ENCODE assay signal across 8 mouse cellular contexts in genomic region chr10:81429605-81430061, GRCm38 (mm10). TPM values are rescaled to one million over a fixed set of nuclear protein-coding genes. Genes with fewer than 3 reads are reported as not detected.
DNase-seq lines count a peak whose midpoint lies in the region; TF ChIP-seq lines count a peak whose summit lies in the region.

No protein-coding gene starts in this region.

- WGBS in forebrain, embryonic 10.5 days, result under 1% methylated on average over 20 of the region's 20 CpGs

- H3K36me3 ChIP-seq in E14TG2a.4 (ENCODE audit: insufficient read depth, low read length), result no peaks in the 10 kb centered on the region
- H3K36me3 ChIP-seq in forebrain, embryonic 10.5 days (replicated peaks), result no peaks in the 10 kb centered on the region

- H3K27me3 ChIP-seq in E14TG2a.4 (ENCODE audit: insufficient read depth, low read length), result peaks cover 52% of the 10 kb centered on the region
- peaks cover 92% of the 10 kb centered on the region for H3K27me3 ChIP-seq in forebrain, embryonic 10.5 days (ENCODE audit: poor library complexity, severe bottlenecking)

- no peak for TF ChIP-seq CTCF in E14TG2a.4 (conservative IDR thresholded peaks at IDR 0.05; ENCODE audit: low read length)

- H3K4me1 ChIP-seq in E14TG2a.4 (replicated peaks; ENCODE audit: low read depth, low read length), result peaks cover 82% of the 10 kb centered on the region
- peaks cover 16% of the 10 kb centered on the region for H3K4me1 ChIP-seq in brown adipose tissue, adult 24 weeks (ENCODE audit: control insufficient read depth, insufficient read depth, insufficient read length, low read length)
- H3K4me1 ChIP-seq in forebrain, embryonic 10.5 days, result peaks cover 70% of the 10 kb centered on the region

- H3K9me3 ChIP-seq in E14TG2a.4 (ENCODE audit: low read length), result no peaks in the 10 kb centered on the region
- H3K9me3 ChIP-seq in forebrain, embryonic 10.5 days, result no peaks in the 10 kb centered on the region

- peak; percentile 81 for DNase-seq in forebrain, embryonic 10.5 days (ENCODE audit: extremely low spot score, low spot score)
- DNase-seq in heart, postnatal 10 days, result peak; percentile 92
- peak; percentile 91 to 94 for DNase-seq in kidney, postnatal 4 days
- peak; percentile 98 for DNase-seq in lung, postnatal 36 days
- DNase-seq in retina, embryonic 14.5 days (ENCODE audit: low spot score), result peak; percentile 83
- peak; percentile 75 to 82 for DNase-seq in urinary bladder, adult 18-20 months (ENCODE audit: low spot score in 2 of 2)

- peak overlapping the region; percentile 91 for H3K27ac ChIP-seq in brown adipose tissue, adult 24 weeks (replicated peaks; ENCODE audit: low read depth, low read length)
- peak overlapping the region; percentile 93 for H3K27ac ChIP-seq in forebrain, embryonic 10.5 days

- H3K4me3 ChIP-seq in E14TG2a.4 (replicated peaks; ENCODE audit: low read length), result peak overlapping the region; percentile 86
- peak overlapping the region; percentile 85 for H3K4me3 ChIP-seq in brown adipose tissue, adult 24 weeks (ENCODE audit: insufficient read depth, low read depth, low read length)
- peak overlapping the region; percentile 84 for H3K4me3 ChIP-seq in forebrain, embryonic 10.5 days

- intact Hi-C loops in heart, postnatal 10 days (cut with DNase I), result no loop called here

RNA-seq across cellular contexts. Expression of gene Nfic, which starts 25.8 kb away (rescaled TPM):
- 40.9 and 42.9 TPM in 2 replicates for polyA plus RNA-seq in brown adipose tissue, adult 24 weeks (2012; ENCODE audit: insufficient read depth, insufficient read length, missing spikeins)
- 7.3 and 8.6 TPM in 2 replicates for polyA plus RNA-seq in forebrain, embryonic 10.5 days (2016; fragmentation: Nextera tagmentation; extraction: Ambion mirVana)
- 100 to 1,000 TPM; 139 to 163 TPM for total RNA-seq in heart, postnatal 10 days (2021)

RNA-seq across cellular contexts. Expression of gene Smim24, which starts 36.8 kb away (rescaled TPM):
- polyA plus RNA-seq in brown adipose tissue, adult 24 weeks (2012; ENCODE audit: insufficient read depth, insufficient read length, missing spikeins), result 1.9 and 5.3 TPM in 2 replicates
- polyA plus RNA-seq in forebrain, embryonic 10.5 days (2016; fragmentation: Nextera tagmentation; extraction: Ambion mirVana), result 1.6 and 1.9 TPM in 2 replicates
- 1 to 10 TPM; 1.3 to 2.2 TPM for total RNA-seq in heart, postnatal 10 days (2021)

RNA-seq across cellular contexts. Expression of gene Gm48552, which starts 40.8 kb away (rescaled TPM):
- polyA plus RNA-seq in brown adipose tissue, adult 24 weeks (2012; ENCODE audit: insufficient read depth, insufficient read length, missing spikeins), result not detected in 2 replicates
- 0.78 and 1.4 TPM in 2 replicates for polyA plus RNA-seq in forebrain, embryonic 10.5 days (2016; fragmentation: Nextera tagmentation; extraction: Ambion mirVana)
- total RNA-seq in heart, postnatal 10 days (2021), result under 1 TPM; 0.77 to 0.98 TPM

RNA-seq across cellular contexts. Expression of gene Gm48551, which starts 45.4 kb away (rescaled TPM):
- 2.4 TPM in 1 of 2 replicates, not detected in the other for polyA plus RNA-seq in brown adipose tissue, adult 24 weeks (2012; ENCODE audit: insufficient read depth, insufficient read length, missing spikeins)
- 2.6 and 3.1 TPM in 2 replicates for polyA plus RNA-seq in forebrain, embryonic 10.5 days (2016; fragmentation: Nextera tagmentation; extraction: Ambion mirVana)
- under 1 TPM; 0.74 to 0.87 TPM for total RNA-seq in heart, postnatal 10 days (2021)

RNA-seq across cellular contexts. Expression of gene Dohh, which starts 45.4 kb away (rescaled TPM):
- polyA plus RNA-seq in brown adipose tissue, adult 24 weeks (2012; ENCODE audit: insufficient read depth, insufficient read length, missing spikeins), result 25.1 and 35.9 TPM in 2 replicates
- polyA plus RNA-seq in forebrain, embryonic 10.5 days (2016; fragmentation: Nextera tagmentation; extraction: Ambion mirVana), result 96.8 and 97.9 TPM in 2 replicates
- total RNA-seq in heart, postnatal 10 days (2021), result 10 to 100 TPM; 53.2 to 57.5 TPM

Comparison
In these comparisons a context has a peak if more than half of its experiments do, and no peak if none do; other contexts are left out.
1. Peak in every context shown above with its lines: DNase-seq, H3K4me3 ChIP-seq and H3K27ac ChIP-seq.